Mouse (Mus musculus) right cerebral cortex, postnatal 10 days (tissue): ENCODE measurements around the gene Psd.

ENCODE experiments used
- DNase-seq, 2 experiments: peaks; one replicate each; pipeline ENCODE4 v3.0.0; 2021; ENCODE audit warnings: low spot score in 2 of 2

Psd gene

DNA sequence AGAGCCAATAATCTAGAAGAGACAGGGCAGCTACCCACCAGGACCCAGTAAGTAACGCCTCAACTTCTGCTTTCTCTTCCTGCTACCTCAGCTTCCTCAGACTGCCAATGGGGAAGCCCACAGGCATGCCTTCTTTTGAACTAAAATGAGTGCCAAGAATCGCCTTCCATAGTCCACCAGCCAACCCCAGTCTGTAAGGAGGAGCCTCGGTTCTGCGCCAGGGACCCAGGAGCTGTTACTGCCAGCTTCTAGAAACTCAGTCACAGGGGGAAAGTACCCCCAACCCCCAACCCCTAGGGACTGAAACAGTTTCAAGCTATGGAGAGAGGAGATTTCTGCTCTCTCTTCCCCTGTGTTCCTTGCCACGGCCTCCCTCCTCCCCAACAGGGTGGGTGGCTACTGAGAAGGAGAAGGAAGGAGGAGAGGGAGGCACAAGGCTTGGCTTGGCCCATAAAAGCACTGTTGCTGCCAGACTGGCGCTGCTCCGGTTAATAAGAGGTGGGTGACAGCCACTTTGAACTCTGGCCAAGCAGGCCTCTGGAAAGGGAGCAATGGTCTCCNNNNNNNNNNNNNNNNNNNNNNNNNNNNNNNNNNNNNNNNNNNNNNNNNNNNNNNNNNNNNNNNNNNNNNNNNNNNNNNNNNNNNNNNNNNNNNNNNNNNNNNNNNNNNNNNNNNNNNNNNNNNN lies 12.5 kb upstream of the Psd start:
- peak; percentile 79 to 80 for DNase-seq

DNA sequence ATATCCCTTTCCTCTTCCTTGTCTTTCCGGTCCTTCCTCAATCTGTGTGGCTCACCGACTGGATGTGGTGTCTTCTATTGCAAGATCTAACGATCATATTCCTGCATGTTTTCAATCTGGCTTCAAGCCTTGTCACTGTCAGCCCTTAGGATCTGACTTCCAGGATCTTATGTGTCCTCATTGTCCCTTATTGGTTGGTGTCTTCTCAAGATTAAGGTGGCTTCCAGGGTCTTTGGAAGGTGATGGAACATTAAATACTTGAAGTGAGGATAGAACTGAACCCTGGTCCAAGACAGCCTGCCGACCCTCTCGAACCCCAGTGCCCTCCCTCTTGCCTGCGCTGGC lies 12.0 kb upstream of the Psd start:
- DNase-seq, result no peak

DNA sequence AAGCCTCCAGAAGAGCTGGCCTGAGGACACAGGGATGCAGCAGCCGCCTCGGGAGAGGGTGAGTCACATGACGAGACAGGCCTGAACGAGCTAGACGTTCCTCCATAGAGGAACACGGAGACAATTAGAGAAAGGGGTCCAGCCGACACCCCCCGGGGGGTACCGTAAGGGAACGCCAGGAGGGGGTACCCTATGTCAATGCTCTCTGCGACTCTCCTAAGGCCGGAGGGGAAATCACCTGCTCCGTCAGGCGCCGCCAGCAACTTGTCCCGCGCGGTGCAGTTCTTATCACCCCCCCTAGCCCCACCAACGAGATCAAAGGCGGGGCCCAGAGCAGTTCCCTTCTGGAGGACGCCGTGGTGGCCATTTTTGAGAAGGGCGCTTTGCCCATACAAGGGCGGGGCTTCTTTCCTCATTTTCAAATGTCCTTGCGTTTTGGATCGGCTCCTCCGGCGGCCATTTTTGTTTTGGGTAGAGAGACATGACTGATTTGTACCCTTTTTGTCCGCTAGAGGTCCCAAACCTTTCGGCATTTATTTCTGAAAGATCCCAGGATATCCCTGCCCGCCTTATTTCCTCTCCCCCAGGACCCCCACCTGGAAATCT lies 11.5 kb upstream of the Psd start, which contains the start of gene Cuedc2:
Gene Cuedc2 (minus strand): TSS at position 372 of the 606 bp plus-strand sequence.
- peak; percentile 98 to 99 for DNase-seq

DNA sequence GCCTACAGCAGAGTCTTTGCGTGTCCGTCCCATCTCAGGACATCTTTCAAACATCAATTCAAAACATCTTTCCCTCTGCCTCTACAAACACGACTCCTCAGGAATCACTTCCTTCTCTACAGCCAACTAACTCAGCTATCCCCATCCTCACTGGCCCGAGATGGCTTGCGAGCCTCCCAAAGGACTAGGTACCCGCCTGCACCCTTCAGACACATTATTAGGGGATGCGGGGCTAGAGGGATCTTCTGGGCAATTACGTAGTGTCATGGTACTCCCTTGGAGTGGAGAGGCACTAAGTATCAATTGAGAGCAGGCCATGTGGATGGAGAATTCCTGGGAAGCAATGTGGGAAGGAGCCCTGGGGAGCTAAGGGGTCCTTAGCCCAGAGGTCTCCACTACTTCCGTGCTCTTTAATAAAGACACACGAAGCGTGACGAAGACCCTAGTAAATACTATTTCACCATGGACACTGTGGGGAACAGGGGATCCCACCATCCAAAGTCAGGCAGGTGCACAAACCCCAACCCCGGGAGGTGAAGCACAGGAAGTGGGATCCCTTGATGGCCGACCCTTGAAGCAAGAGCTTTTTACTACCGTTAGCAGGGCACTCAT lies 10.9 kb upstream of the Psd start:
- DNase-seq, result no peak

DNA sequence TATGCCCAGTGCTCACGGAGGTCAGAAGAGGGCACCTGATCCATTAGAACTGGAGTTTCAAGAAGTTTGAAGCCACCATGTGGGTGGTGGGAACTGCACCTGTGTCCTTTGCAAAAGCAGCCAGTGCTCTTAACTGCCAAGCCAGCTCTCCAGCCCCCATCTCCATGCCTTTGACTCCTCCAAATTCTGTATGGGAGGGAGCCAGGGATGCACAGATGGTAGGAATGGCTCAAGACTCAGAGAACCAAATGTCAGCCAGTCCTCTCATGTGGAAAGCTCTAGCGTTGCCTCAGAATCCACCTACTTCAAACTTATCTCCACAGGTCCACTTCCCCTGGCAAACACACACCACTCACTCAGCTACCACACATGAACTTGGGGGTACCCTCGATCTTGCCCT lies 7.0 kb upstream of the Psd start:
- peak in 1 of 2 experiments; percentile 24 for DNase-seq

DNA sequence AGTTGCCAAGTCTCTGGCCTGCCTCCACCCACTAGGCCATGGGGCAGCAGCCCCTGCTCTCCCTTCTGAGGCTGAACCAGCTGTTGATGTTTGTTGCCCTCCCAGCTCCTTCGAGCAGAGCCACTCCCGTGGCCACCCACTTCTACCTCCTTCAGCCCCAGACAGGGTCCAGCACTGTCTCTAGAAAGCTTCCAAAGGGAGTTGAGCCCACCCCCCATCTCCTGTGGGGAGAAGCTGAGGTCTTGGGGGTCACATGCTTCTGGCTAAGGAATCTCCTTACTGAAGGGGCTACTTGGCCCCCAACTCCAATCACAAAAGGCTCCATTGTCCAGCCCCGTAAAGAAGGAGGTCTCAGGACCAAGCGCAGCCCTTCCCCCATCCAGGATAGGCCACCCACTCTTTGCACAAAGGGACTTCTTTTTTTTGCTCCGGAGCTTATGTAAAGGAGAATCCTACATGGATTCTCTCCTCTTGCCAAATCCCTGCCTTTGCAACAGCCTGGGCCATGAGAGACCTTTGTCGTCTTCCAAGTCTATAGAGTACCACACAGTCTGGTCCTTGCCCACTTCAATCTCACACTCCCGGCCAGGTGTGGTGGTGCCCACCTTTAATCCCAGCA lies 5.9 kb upstream of the Psd start:
- peak in 1 of 2 experiments; percentile 27 for DNase-seq

DNA sequence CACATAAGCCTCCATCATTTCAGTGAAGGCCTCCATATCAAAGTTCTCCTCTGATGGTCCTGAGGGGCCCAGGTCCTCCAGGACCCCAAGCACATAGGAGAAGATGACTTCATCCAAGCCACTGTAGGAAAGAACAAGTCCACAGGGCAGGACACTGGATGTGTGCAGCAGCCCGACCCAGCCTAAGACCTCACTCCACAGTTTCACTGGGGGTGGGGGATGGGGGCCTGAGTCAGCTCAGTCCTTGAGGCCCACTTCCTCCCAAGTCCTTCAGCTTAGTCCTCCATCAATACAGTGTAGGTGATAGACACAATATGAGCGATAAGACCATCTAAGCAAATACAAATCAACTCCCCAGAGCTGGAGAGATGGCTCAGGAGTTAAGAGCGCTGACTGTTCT lies 5.0 kb upstream of the Psd start:
- DNase-seq, result peak in 1 of 2 experiments; percentile 29

DNA sequence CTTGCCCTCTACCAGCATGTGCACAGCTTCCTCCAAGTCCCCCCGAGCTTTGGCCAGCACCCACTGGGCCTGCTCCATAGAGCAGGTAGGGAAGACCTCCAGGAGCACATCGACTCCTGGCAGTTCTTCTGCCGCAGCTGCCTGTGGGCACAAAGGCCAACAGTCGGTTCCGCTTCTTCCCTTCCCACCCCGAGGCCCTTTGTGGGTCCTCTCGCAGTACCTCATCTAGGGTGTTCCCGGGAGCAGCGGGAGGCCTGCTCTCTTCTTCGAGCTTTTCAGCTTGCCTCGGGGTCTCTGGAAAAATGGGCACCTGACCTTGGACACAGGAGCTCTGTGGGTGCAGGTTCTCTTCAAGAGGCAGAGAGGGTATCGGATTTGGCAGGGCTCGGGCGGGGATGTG lies 4.4 kb upstream of the Psd start:
- DNase-seq, result peak in 1 of 2 experiments; percentile 34

DNA sequence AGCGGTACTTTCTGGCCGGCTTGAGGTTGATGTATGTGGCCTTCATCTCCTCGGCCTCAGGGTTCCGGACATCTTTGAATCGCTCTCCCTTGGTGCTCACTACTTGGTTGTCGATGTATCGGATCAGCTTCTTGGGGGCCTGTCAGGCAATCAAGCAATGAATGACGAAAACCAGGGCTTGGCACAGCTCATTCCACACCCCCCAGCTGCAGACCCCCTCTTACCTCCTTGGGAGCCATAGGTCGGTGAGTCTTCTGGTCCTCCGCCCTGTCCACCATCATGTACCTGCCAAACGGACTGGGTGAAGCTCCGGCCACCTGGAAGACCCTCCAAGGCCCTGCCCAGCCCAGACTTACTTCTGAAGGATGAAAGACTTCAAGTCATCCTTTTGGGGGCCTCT lies 3.7 kb upstream of the Psd start:
- peak in 1 of 2 experiments; percentile 31 for DNase-seq

DNA sequence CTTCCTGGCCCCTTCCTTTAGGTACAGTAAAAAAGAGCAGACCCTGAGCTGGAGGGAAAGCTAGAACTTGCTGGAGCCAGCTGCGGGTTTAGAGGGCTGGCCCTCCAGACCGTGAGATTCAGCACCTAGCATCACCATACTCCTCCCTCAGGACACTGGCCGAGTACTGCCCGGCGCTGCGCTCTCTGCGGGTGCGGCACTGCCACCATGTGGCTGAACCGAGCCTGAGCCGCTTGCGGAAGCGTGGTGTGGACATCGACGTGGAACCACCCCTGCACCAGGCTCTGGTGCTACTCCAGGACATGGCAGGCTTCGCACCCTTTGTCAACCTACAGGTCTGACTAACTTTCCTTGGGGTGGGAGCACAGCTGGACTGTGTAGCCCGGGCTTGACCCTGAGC lies 3.0 kb upstream of the Psd start:
- peak; percentile 86 to 87 for DNase-seq

DNA sequence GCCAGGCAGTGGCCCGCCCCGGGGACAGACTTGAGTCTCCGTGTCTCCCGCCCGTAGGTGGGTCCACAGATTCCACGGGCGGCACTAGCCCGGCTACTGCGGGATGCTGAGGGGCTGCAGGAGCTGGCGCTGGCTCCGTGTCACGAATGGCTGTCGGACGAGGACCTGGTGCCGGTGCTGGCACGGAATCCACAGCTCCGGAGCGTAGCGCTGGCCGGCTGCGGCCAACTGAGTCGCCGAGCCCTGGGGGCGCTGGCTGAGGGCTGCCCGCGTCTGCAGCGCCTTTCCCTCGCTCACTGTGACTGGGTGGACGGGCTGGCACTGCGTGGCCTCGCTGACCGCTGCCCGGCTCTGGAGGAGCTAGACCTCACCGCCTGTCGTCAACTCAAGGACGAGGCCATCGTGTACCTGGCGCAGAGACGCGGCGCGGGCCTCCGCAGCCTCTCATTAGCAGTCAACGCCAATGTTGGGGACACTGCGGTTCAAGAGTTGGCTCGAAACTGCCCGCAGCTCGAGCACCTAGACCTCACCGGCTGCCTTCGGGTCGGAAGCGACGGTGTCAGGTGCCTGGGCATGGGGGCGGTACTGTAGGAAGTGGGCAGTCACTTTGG lies 2.2 kb upstream of the Psd start:
- DNase-seq, result peak; percentile 49 to 59

DNA sequence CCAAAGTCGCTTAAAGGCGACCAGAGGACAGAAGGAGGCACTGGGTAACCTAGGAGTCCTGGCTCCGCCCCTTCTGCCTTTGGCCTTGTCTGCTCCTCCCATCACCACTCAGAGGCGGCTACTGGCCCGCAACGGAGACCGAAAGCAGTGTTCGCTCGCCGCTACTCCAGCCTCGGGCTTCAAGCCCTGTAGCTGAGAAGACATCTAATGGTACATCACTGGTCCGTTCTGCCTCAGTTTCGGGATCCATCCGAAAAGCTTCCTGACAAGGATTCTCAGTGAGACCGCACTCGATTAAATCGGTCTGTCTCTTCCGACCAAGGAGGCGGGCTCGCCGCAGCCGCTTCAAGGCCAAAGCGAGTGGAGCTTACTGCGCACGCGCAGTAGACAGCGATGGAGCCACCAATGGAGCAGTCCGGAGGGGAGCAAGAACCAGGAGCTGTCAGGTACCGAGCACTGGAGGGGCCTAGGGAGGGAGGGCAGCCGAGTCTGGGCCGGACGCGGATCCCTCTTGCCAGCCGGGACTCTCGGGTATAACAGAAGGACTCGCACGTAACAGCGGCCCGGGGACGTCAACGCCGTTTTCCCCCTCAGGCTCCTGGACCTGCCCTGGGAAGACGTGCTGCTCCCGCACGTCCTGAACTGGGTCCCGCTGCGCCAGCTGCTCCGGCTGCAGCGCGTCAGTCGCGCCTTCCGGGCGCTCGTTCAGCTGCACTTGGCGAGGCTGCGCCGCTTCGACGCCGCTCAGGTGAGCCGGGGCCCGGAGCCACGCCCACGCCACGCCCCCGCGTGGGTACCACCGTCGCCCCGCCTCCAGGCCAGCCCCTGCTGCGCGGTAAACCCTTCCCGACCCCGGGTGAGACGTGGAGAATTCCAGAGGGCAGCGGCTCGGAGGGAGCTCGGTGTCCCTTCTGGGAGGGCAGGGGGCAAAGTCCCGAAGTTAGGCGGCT lies 1.4 kb upstream of the Psd start, which contains the start of gene Fbxl15:
Gene Fbxl15 (plus strand): TSS at position 104 of the 950 bp plus-strand sequence.
- DNase-seq, result peak; percentile 98

DNA sequence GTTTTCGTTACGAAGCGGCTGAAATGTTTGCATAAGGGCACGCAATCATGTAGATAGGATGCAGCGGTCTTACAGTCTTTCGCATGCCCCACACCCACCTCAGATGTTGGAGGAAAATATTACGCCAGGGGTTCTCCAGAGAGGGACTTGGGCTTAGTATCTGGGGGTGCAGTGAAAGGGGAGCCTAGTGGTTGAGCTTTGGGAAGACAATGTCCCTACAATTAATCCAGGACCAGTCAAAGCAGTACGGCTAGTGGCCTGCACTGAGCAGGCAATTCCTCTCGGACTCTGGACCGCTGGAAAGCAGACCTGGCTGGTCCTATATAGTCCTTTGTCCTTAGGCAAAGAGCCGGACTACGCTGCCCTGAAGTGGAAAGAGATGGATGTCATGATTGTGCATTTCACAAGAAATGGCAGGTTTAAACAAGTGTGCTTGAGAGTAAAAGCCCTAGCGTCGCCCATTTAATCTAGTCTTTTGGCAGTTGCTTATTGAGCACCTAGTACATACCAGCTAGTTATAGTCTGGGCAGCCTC lies 642 bp upstream of the Psd start:
- peak in 1 of 2 experiments; percentile 53 for DNase-seq

DNA sequence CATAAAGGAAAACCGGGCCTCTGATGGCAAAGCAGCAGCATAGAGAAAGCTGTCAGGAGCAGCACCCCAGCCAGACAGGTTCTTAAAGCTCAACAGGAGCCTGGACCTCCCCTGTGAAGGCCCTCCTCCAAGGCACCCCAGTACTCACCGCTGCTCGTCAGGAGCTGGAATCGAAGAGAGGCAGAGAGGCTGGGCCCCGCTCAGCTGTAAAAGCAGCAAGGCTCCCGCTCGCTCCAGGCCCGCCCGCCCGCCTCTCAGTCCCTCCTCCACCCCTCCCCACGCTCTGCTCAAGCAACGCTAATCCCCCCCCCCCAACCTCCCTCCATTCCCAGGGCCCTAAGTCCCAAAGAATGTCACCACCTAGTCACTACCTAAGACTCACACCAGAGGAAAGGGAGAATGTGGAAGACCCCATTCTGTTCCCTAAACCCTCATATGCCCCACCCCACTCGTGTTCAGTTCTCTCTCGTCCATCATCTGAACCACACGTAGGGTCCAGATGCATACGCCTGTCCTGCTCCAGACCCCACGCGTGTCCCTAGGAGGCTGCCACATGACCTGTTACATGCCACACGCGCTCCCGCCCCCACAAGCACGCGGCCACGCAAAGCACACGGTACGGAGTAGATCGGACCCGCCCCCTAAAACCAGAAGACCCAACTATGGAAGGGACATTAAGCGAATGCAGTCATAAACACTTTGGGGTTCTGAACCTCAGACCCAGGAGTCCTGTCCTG lies 769 bp downstream of the Psd start:
- DNase-seq, result peak; percentile 63 to 76

DNA sequence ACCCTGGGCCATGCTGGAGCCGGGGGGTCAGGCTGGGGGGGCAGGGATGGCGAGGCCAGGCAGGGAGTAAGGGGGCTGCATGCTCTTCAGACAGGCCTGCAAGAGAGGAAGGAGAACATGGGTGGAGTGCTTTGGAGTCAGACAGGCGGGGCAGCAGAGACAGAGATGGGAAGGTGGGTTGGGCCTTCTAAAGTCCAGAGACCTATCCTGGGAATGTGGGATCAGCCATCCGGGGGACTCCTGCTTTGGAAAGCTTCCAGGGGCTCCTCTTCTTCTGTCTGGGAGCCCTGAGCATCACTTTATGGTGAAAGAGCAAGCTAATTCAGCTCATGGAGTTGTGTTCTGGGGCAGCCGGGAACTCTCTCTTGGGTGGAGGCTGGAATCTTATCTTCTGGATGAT lies 2.0 kb downstream of the Psd start:
- DNase-seq, result no peak

DNA sequence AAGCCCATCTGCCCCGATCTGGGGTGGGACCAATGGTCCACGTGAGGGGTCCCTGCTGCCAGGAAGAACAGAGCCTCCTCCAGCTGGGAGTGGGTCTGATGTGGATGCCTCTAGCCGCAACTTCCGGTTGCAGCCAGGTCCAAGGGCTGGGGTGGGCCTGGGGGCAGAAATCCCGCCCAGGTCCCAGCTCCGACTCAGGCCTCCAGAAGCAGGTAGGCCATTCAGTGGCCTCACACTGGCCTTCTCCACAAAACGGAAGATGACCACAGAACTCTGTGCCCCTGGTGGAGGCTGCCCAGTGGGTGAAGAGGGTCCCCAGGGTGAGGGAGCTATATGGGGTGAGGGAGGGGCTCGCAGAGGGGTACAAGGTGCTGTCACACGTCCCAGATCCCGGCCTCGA lies 2.6 kb downstream of the Psd start:
- no peak for DNase-seq

DNA sequence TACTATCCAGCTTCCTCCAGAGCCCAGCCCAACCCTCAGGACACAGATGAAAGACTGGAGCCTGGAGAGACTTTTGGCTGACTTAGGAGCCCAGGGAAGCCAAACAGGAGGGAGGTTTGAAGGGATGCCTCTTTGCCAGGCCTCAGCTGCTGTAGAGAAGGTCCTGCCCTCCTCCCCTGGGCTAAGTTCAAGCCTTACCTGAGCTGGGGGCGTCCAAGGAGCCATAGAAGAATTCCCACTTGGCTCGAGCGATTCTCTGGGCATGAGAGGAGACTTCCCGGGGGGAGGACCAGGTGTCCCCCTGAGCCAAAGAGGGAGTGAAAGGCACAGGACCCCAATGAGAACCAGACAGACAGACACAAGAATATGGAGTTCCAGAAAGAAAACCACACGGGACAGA lies 3.2 kb downstream of the Psd start:
- DNase-seq, result no peak

DNA sequence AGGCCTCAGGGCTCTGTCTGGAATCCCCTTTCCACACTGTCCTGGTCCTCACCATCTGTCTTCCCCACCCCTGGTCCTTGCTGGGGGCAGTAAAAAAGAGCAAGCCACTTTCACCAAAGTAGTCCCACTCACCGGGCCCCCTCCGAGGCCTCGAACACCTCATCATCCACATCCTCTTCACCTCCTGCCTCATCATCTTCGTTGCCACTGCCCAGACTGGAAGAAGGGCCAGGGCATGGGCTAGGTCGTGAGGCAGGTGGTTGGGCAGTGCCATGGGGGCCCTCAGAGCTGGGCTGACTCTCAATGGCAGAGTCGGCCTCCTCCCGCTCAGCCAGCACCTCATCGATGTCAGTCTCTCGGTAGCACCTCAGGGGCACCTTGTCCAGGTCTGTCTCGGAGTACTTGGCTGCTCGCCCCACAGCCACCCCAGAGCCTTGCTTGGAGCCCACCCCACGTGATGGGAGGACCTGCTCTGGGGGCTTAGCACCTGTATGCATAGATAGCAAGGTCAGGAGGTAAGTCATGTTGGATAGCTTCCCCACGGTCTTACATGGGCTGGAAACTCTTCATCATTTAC lies 3.9 kb downstream of the Psd start:
- DNase-seq, result peak in 1 of 2 experiments; percentile 46

DNA sequence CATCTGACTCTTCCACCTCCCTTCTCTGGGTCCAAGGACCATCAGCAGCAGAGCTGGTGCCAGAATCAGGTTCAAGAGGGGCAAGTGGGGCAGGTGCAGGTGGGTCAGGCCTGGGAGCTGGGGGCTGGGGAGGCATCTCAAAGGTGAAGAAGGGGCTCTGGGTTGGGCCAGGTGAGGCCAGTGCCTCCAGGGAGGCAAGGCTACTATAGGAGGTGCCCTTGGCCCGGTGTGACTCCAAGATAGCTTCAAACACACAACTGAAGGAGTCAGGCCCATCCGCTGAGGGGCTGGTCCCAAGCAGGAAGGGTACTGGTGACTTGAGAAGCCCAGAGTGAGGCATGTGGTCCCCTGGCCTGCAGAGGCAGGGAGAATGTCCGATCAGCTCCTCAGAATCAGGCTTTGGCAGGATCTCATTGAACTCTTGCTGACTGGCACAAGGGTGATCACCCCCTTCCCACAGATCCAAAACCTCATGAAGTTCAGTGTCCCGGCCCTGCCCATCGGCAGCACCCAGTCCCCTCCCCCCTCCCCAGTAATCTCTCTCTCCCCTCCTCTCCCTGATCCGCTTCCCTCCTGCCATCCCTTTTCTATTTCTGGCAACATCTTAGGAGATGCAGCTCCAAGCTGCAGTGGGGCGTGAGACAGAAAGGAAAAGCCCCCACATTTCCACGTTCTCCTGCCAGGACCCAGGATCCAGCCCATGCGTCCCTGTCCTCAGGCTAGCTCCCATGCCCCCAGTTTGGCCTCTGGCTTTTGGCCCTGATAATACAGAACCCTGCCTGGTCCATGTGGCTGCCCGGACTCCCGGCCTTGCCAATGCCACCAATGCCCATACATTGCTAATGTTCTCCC lies 4.6 kb downstream of the Psd start:
- peak; percentile 61 to 62 for DNase-seq
